Mouse (Mus musculus): ENCODE measurements around the gene Fpgs.

Gene Fpgs

GRCm38 (mm10) chr2:32671907-32672595, 31.9 kb downstream of the Fpgs start:
- in situ Hi-C loops (cut with MboI), result no loop called here

GRCm38 (mm10) chr2:32671147-32671546, 32.8 kb downstream of the Fpgs start:
- in situ Hi-C loops (cut with MboI), result no loop called here

- in situ Hi-C loops (cut with MboI), result no loop called here
Measured at GRCm38 (mm10) chr2:32669876-32670275, 34.1 kb downstream of the Fpgs start.

- in situ Hi-C loops (cut with MboI), result no loop called here
Measured at GRCm38 (mm10) chr2:32668176-32668575, 35.8 kb downstream of the Fpgs start.

GRCm38 (mm10) chr2:32667775-32668174, 36.2 kb downstream of the Fpgs start:
- in situ Hi-C loops (cut with MboI), result no loop called here

- in situ Hi-C loops (cut with MboI), result no loop called here
Measured at GRCm38 (mm10) chr2:32665853-32666252, 38.1 kb downstream of the Fpgs start.

- in situ Hi-C loops (cut with MboI), result no loop called here
Measured at GRCm38 (mm10) chr2:32665345-32665744, 38.6 kb downstream of the Fpgs start.

- in situ Hi-C loops (cut with MboI), result no loop called here
Measured at GRCm38 (mm10) chr2:32662291-32662690, 41.7 kb downstream of the Fpgs start.

- in situ Hi-C loops (cut with MboI), result no loop called here
Measured at GRCm38 (mm10) chr2:32661509-32662107, 42.3 kb downstream of the Fpgs start.

- in situ Hi-C loops (cut with MboI), result no loop called here
Measured at GRCm38 (mm10) chr2:32658873-32659272, 45.1 kb downstream of the Fpgs start.

- in situ Hi-C loops (cut with MboI), result no loop called here
Measured at GRCm38 (mm10) chr2:32655826-32656225, 48.1 kb downstream of the Fpgs start.

GRCm38 (mm10) chr2:32655394-32655744, 48.6 kb downstream of the Fpgs start:
- in situ Hi-C loops (cut with MboI), result no loop called here

GRCm38 (mm10) chr2:32654743-32655393, 49.1 kb downstream of the Fpgs start:
- in situ Hi-C loops (cut with MboI), result no loop called here

GRCm38 (mm10) chr2:32653764-32654163, 50.2 kb downstream of the Fpgs start:
- in situ Hi-C loops (cut with MboI), result no loop called here

- in situ Hi-C loops (cut with MboI), result no loop called here
Measured at GRCm38 (mm10) chr2:32647366-32647765, 56.6 kb downstream of the Fpgs start.

- in situ Hi-C loops (cut with MboI), result no loop called here
Measured at GRCm38 (mm10) chr2:32646379-32647056, 57.4 kb downstream of the Fpgs start, which contains the start of gene Eng. Gene Eng, plus strand, starts transcription at chr2:32646595.

- in situ Hi-C loops (cut with MboI), result no loop called here
Measured at GRCm38 (mm10) chr2:32645647-32646046, 58.3 kb downstream of the Fpgs start.

- in situ Hi-C loops (cut with MboI), result no loop called here
Measured at GRCm38 (mm10) chr2:32644799-32645475, 59.0 kb downstream of the Fpgs start.

GRCm38 (mm10) chr2:32644083-32644482, 59.9 kb downstream of the Fpgs start:
- in situ Hi-C loops (cut with MboI), result no loop called here

GRCm38 (mm10) chr2:32642813-32643212, 61.1 kb downstream of the Fpgs start:
- in situ Hi-C loops (cut with MboI), result no loop called here

GRCm38 (mm10) chr2:32641810-32642209, 62.1 kb downstream of the Fpgs start:
- in situ Hi-C loops (cut with MboI), result no loop called here

- in situ Hi-C loops (cut with MboI), result no loop called here
Measured at GRCm38 (mm10) chr2:32640550-32641051, 63.3 kb downstream of the Fpgs start.

All from mature B cell (primary cell).